Mouse (Mus musculus): ENCODE data around the gene Cfap43. TPM values are rescaled to one million over a fixed set of nuclear protein-coding genes. Genes with fewer than 3 reads are reported as not detected.
A peak's percentile ranks its signal among the peaks of the same experiment; 100 is the strongest.

Cfap43 gene
- polyA plus RNA-seq, 2 experiments = 0.08 to 0.11 TPM

DNA sequence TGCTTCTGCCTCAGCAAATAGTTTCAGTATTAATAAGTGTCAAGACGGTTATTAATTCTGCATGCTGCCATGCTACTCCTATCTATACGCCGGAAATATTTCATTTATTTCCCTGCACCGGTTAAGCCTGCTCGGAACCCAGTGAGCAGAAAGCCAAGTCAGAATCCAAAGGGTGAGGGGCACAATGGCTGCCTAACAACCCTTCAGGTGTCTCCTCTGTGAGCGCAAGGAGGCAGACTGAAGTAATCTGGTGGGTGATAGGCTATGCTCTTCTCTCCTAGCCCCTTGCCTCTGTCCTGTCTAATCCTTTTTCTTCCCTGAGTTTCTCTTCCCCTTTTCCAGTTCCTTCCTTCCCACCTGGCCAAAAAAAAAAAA lies 81.6 kb downstream of the Cfap43 start:
- no peaks in the 10 kb centered on the region for H3K9me3 ChIP-seq (ENCODE audit: control insufficient read depth, low read length)
- H3K4me1 ChIP-seq (ENCODE audit: control insufficient read depth, insufficient read depth, low read length) = no peaks in the 10 kb centered on the region
- H3K36me3 ChIP-seq (ENCODE audit: control insufficient read depth, insufficient read depth, low read length) = no peaks in the 10 kb centered on the region
- DNase-seq (ENCODE audit: low spot score) (no peak), ATAC-seq (ENCODE audit: low FRiP score, low read depth) (peak; percentile 42; the same call in 1 of the 2 replicates)
- WGBS = 1% methylated on average over 6 of the region's 6 CpGs
- H3K9ac ChIP-seq (ENCODE audit: low read depth, low read length, severe bottlenecking) = peak overlapping the region; percentile 46; the same call in 1 of the 2 replicates
- 0 out of 2 replicates have a peak, but pooled peaks cover 3% of the 10 kb centered on the region for H3K27me3 ChIP-seq (ENCODE audit: control insufficient read depth, insufficient read depth, low read length)
- H3K27ac ChIP-seq (replicated peaks; ENCODE audit: low read depth, low read length) = no peak overlapping the region
- H3K4me2 ChIP-seq (replicated peaks; ENCODE audit: low read depth, low read length, severe bottlenecking) = peak overlapping the region; percentile 88
- no peak for TF ChIP-seq POLR2A (IDR thresholded peaks at IDR 0.05; ENCODE audit: borderline replicate concordance, extremely low read depth, insufficient read depth, insufficient read length)
- peak overlapping the region; percentile 48 for H3K4me3 ChIP-seq (replicated peaks; ENCODE audit: low read length)

DNA sequence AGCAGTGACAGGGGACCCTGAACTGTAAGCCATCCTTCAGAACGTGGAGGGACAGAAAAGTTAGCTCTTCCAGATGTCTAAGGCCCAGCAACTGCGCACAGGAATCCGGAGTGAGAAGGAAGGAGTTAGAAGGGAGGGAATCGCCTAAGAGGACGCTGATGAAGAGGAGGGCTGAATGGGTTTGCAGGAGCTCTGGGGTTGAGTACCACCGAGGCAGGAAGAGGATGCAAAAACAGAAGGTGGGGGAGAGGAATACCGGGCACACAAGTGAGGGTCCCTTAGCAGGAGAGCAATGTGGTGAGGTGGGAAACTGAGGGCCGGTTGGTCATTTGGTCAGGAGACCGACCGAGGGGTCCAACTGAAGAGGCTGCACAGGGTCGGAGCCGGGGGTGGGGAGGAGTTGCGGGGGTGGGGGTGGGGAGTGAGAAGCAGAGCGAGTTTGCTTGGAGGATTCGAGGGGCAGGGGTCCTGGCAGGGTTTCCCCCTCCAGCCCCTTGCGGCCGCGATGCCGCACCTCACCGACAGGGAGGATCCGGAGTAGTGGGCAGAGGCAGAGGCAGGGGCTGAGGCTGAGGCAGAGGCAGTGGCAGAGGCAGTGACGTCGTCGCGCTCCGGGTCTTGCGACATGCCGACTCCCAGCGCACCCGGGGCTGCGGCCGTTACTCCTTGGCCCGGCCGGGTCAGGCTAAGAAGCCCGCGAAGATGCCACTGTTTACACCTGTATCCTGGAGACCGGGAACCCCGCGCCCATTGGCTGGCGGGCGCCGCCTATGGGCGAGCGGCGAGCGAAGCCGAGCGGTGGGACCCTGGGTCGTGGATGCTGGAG lies 82.2 kb downstream of the Cfap43 start:
- H3K36me3 ChIP-seq (ENCODE audit: control insufficient read depth, insufficient read depth, low read length) = no peaks in the 10 kb centered on the region
- peak overlapping the region; percentile 88 for H3K4me2 ChIP-seq (replicated peaks; ENCODE audit: low read depth, low read length, severe bottlenecking)
- no peaks in the 10 kb centered on the region for H3K9me3 ChIP-seq (ENCODE audit: control insufficient read depth, low read length)
- H3K27ac ChIP-seq (replicated peaks; ENCODE audit: low read depth, low read length) = no peak overlapping the region
- WGBS = 3% methylated on average over 46 of the region's 49 CpGs
- no peaks in the 10 kb centered on the region for H3K4me1 ChIP-seq (ENCODE audit: control insufficient read depth, insufficient read depth, low read length)
- no peak for TF ChIP-seq POLR2A (IDR thresholded peaks at IDR 0.05; ENCODE audit: borderline replicate concordance, extremely low read depth, insufficient read depth, insufficient read length)
- DNase-seq (ENCODE audit: low spot score) (peak; percentile 50), ATAC-seq (ENCODE audit: low FRiP score, low read depth) (peak; percentile 91)
- peak overlapping the region; percentile 48 for H3K4me3 ChIP-seq (replicated peaks; ENCODE audit: low read length)
- peak overlapping the region; percentile 46 for H3K9ac ChIP-seq (ENCODE audit: low read depth, low read length, severe bottlenecking)
- H3K27me3 ChIP-seq (ENCODE audit: control insufficient read depth, insufficient read depth, low read length) = 0 out of 2 replicates have a peak, but pooled peaks cover 3% of the 10 kb centered on the region

DNA sequence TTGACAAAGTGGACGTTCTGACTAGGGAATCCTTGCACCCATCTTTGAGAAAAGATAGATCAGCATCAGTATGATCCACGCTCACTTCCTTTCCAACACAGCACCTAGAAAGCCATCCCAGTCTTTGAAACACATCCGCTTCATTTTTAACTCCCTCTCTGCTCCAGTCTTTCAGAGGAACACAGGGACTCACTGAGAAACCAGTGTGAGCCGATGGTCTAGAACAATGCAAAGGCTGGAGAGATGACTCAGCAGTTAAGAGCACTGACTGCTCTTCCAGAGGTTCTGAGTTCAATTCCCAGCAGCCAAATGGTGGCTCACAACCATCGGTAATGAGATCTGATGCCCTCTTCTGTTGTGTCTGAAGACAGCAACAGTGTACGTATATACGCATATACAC lies 83.3 kb downstream of the Cfap43 start:
- Histone ChIP-seq H3K27ac (replicated peaks; ENCODE audit: low read depth, low read length) (no peak overlapping the region), H3K9me3 (ENCODE audit: control insufficient read depth, low read length) (no peaks in the 10 kb centered on the region), H3K36me3 (ENCODE audit: control insufficient read depth, insufficient read depth, low read length) (no peaks in the 10 kb centered on the region), H3K9ac (ENCODE audit: low read depth, low read length, severe bottlenecking) (no peak overlapping the region), H3K4me2 (replicated peaks; ENCODE audit: low read depth, low read length, severe bottlenecking) (no peak overlapping the region), H3K4me1 (ENCODE audit: control insufficient read depth, insufficient read depth, low read length) (no peaks in the 10 kb centered on the region), H3K4me3 (replicated peaks; ENCODE audit: low read length) (no peak overlapping the region), H3K27me3 (ENCODE audit: control insufficient read depth, insufficient read depth, low read length) (0 out of 2 replicates have a peak, but pooled peaks cover 3% of the 10 kb centered on the region)
- WGBS = 85% methylated on average over 7 of the region's 7 CpGs
- no peak for ATAC-seq (ENCODE audit: low FRiP score, low read depth)
- no peak for TF ChIP-seq POLR2A (IDR thresholded peaks at IDR 0.05; ENCODE audit: borderline replicate concordance, extremely low read depth, insufficient read depth, insufficient read length)
- DNase-seq (ENCODE audit: low spot score) = no peak

DNA sequence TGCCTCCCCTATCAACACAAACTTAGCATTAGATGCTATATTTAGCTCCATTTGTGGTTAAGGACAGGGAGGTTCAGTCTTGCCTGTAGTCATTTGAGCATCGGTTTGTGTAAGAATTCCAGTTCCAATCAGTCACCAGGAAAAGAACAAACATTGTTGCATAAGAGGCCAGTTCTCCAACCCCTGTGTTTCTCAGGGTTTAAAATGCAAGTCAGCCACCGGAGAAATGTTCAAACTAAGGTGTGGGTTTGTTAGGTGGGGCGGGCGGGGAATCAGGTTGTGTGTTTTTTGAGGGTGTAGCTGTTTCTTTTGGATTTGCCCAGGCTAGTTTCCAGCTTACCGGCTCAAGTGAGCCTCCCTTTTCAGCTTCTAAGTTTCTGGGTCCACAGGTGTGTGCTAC lies 84.5 kb downstream of the Cfap43 start:
- Histone ChIP-seq H3K9ac (ENCODE audit: low read depth, low read length, severe bottlenecking) (no peak overlapping the region), H3K27ac (replicated peaks; ENCODE audit: low read depth, low read length) (no peak overlapping the region), H3K4me2 (replicated peaks; ENCODE audit: low read depth, low read length, severe bottlenecking) (no peak overlapping the region), H3K4me1 (ENCODE audit: control insufficient read depth, insufficient read depth, low read length) (no peaks in the 10 kb centered on the region), H3K36me3 (ENCODE audit: control insufficient read depth, insufficient read depth, low read length) (no peaks in the 10 kb centered on the region), H3K4me3 (replicated peaks; ENCODE audit: low read length) (no peak overlapping the region), H3K9me3 (ENCODE audit: control insufficient read depth, low read length) (no peaks in the 10 kb centered on the region), H3K27me3 (ENCODE audit: control insufficient read depth, insufficient read depth, low read length) (0 out of 2 replicates have a peak, but pooled peaks cover 3% of the 10 kb centered on the region)
- WGBS = 82% methylated on average over 5 of the region's 5 CpGs
- no peak for ATAC-seq (ENCODE audit: low FRiP score, low read depth)
- TF ChIP-seq POLR2A (IDR thresholded peaks at IDR 0.05; ENCODE audit: borderline replicate concordance, extremely low read depth, insufficient read depth, insufficient read length) = no peak
- no peak for DNase-seq (ENCODE audit: low spot score)

DNA sequence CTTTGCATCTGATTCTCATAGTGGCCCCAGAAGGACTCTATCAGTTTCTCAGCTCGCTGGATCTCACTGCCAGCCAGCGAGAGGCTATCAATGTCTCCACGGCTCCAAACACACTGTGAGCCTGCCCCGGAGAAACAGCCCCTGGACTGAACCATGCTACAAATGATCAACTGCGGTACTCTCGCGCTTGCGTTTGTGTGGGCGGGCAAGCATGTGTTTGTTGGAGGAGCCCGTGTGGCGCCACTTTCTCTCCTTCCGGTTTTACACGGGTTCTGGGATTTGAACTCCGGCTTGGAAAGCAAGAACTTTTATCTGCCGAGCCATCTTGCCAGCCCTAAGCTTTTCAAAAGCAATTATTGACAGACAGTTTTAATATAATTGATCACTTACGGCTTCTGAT lies 86.8 kb downstream of the Cfap43 start:
- H3K9ac ChIP-seq (ENCODE audit: low read depth, low read length, severe bottlenecking) = no peak overlapping the region
- H3K27ac ChIP-seq (replicated peaks; ENCODE audit: low read depth, low read length) = no peak overlapping the region
- no peaks in the 10 kb centered on the region for H3K9me3 ChIP-seq (ENCODE audit: control insufficient read depth, low read length)
- WGBS = 76% methylated on average over 16 of the region's 16 CpGs
- no peaks in the 10 kb centered on the region for H3K4me1 ChIP-seq (ENCODE audit: control insufficient read depth, insufficient read depth, low read length)
- no peak for TF ChIP-seq POLR2A (IDR thresholded peaks at IDR 0.05; ENCODE audit: borderline replicate concordance, extremely low read depth, insufficient read depth, insufficient read length)
- ATAC-seq (ENCODE audit: low FRiP score, low read depth) (no peak), DNase-seq (ENCODE audit: low spot score) (no peak)
- H3K4me2 ChIP-seq (replicated peaks; ENCODE audit: low read depth, low read length, severe bottlenecking) = no peak overlapping the region
- 0 out of 2 replicates have a peak, but pooled peaks cover 3% of the 10 kb centered on the region for H3K27me3 ChIP-seq (ENCODE audit: control insufficient read depth, insufficient read depth, low read length)
- H3K4me3 ChIP-seq (replicated peaks; ENCODE audit: low read length) = no peak overlapping the region
- no peaks in the 10 kb centered on the region for H3K36me3 ChIP-seq (ENCODE audit: control insufficient read depth, insufficient read depth, low read length)

Data from limb, embryonic 14.5 days (tissue).